Mouse (Mus musculus) stomach, postnatal 0 days (tissue): Measurements from ENCODE around the gene Senp5.

Experiments used
- CTCF ChIP-seq: IDR thresholded peaks from 2 replicates; pipeline ENCODE4 v1.5.1; 2016; ENCODE audit warnings: antibody characterized with exemption, low read depth, mild to moderate bottlenecking, moderate library complexity
- EP300 ChIP-seq: optimal IDR thresholded peaks from 2 replicates; pipeline ENCODE3; 2016; ENCODE audit warnings: antibody characterized with exemption

DNA sequence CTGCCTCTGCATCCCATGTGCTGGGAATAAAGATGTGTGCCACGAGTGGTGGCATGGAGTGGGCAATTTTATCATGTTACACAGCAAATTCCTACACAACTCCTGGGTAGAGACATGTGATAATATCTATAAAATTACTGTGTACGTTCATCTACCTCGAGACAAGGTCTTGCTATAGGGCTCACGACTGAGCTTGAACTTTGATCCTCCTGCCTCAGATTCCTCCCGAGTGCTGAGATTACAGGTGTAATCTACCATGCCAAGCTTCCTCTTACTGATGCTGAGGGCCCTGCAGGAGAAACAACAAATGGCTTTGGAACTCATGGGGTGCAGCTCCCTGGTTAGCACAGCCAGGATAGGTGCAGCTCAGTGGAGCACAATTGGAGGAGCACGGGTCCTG lies 78.7 kb downstream of the Senp5 start:
- TF ChIP-seq CTCF: no peak
- TF ChIP-seq EP300: no peak
